Comparison of ENCODE assay signal across 7 mouse cellular contexts in the genomic region with DNA sequence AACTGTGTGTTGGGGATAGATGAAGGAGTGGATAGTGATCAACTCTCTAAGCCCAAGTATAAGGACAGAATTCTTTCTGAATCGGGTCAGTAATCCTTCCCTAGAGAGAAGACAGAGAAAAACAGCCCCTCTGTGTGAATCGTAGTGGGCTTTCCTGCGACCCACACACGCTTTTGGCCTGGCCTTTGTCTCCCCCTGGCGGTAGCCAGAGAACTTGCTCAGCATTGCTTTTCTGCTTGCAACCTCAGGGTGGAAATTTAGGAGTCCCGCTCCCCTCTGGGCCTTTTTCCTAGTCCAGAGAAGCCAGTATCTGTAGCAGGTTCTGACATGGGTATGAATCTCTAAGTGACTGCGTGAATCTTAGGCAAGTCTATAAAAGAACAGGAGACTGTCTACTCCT. TPM values are rescaled to one million over a fixed set of nuclear protein-coding genes. Genes with fewer than 3 reads are reported as not detected.
DNase-seq lines count a peak whose midpoint lies in the region; TF ChIP-seq lines count a peak whose summit lies in the region.

No protein-coding gene starts in this region.

- H3K79me2 ChIP-seq in MEL (ENCODE audit: control insufficient read depth, insufficient read depth, low read length, poor library complexity), result no peaks in the 10 kb centered on the region; the same call in 1 of the 2 replicates

- H3K27ac ChIP-seq in MEL (ENCODE audit: control insufficient read depth, low read depth, low read length), result no peak overlapping the region
- no peak overlapping the region for H3K27ac ChIP-seq in limb, embryonic 10.5 days

- TF ChIP-seq RAD21 in MEL (IDR thresholded peaks at IDR 0.05; ENCODE audit: low read depth, low read length), result peak; percentile 75

- no peak for TF ChIP-seq POLR2A in MEL (IDR thresholded peaks at IDR 0.05; ENCODE audit: control insufficient read depth in 1 of 2, insufficient read depth in 1 of 2, low read depth in 1 of 2, low read length in 2 of 2, poor library complexity in 1 of 2)
- no peak for TF ChIP-seq POLR2A in brain, embryonic 14.5 days (IDR thresholded peaks at IDR 0.05; ENCODE audit: borderline replicate concordance, extremely low read depth, insufficient read depth, insufficient read length, poor library complexity, severe bottlenecking)

- peaks cover 0 to 9% of the 10 kb centered on the region in 2 experiments; a peak in 2 of 4 replicates for H3K36me3 ChIP-seq in MEL (ENCODE audit: control insufficient read depth in 1 of 2, insufficient read depth in 2 of 2, low read length in 2 of 2)
- H3K36me3 ChIP-seq in limb, embryonic 10.5 days, result no peaks in the 10 kb centered on the region

- TF ChIP-seq EP300 in MEL (IDR thresholded peaks at IDR 0.05; ENCODE audit: low read depth in 1 of 2, low read length in 2 of 2), result no peak

- peak; percentile 89 to 97 (median 92) for TF ChIP-seq CTCF in MEL (IDR thresholded peaks at IDR 0.05 in 2 of 3, conservative IDR thresholded peaks at IDR 0.05 in 1 of 3; ENCODE audit: control insufficient read depth in 1 of 3, insufficient read depth in 1 of 3, low read depth in 2 of 3, low read length in 3 of 3, poor library complexity in 1 of 3, severe bottlenecking in 1 of 3)
- peak; percentile 98 for TF ChIP-seq CTCF in brain, embryonic 14.5 days (IDR thresholded peaks at IDR 0.05; ENCODE audit: borderline replicate concordance, extremely low read depth, insufficient read depth, insufficient read length)

- H3K4me1 ChIP-seq in MEL (ENCODE audit: control insufficient read depth in 1 of 2, insufficient read depth in 2 of 2, low read length in 2 of 2), result peaks cover 0 to 23% of the 10 kb centered on the region in 2 experiments
- peaks cover 52% of the 10 kb centered on the region for H3K4me1 ChIP-seq in limb, embryonic 10.5 days

- DNase-seq in left cerebral cortex, postnatal 4 days, result peak; percentile 78
- no peak for DNase-seq in left cerebral cortex, adult 11 months (ENCODE audit: low spot score)
- DNase-seq in MEL (ENCODE audit: low read depth, low spot score), result peak; percentile 81
- peak; percentile 86 for DNase-seq in brain, embryonic 14.5 days (ENCODE audit: low read depth)
- peak; percentile 63 for DNase-seq in gastrocnemius, postnatal 14 days
- DNase-seq in limb, embryonic 10.5 days (ENCODE audit: low spot score), result peak; percentile 87
- peak; percentile 49 for DNase-seq in retina, postnatal 7 days (ENCODE audit: low read depth, low spot score)

- no peaks in the 10 kb centered on the region for H3K9me3 ChIP-seq in MEL (replicated peaks; ENCODE audit: insufficient read depth, low read length)
- H3K9me3 ChIP-seq in limb, embryonic 10.5 days (replicated peaks), result no peaks in the 10 kb centered on the region

- intact Hi-C loops in left cerebral cortex, postnatal 4 days (cut with DNase I), result loop anchor here (5.0 kb wide), 1 partner anchor 68 kb away; no protein-coding TSS in a partner anchor
- intact Hi-C loops in gastrocnemius, postnatal 14 days (cut with DNase I; ENCODE audit: low total_unique reads), result loop anchor here (5.0 to 10.0 kb wide), 3 partner anchors 68 to 285 kb away; a partner anchor contains a TSS

- H3K27me3 ChIP-seq in MEL (ENCODE audit: control insufficient read depth in 1 of 2, insufficient read depth in 2 of 2, low read length in 2 of 2), result no peaks in the 10 kb centered on the region; a peak in 1 of 4 replicates
- peaks cover 95% of the 10 kb centered on the region for H3K27me3 ChIP-seq in limb, embryonic 10.5 days (ENCODE audit: low read depth, poor library complexity, severe bottlenecking)

- H3K4me3 ChIP-seq in MEL (ENCODE audit: control insufficient read depth in 1 of 2, insufficient read depth in 1 of 2, low read depth in 2 of 2, low read length in 2 of 2), result no peak overlapping the region
- no peak overlapping the region for H3K4me3 ChIP-seq in limb, embryonic 10.5 days

- peak overlapping the region; percentile 33 for H3K9ac ChIP-seq in MEL (ENCODE audit: control insufficient read depth, low read depth, low read length, poor library complexity, severe bottlenecking)

- 1% methylated on average over 7 of the region's 7 CpGs for WGBS in limb, embryonic 10.5 days

TF ChIP-seq in MEL, 35 proteins besides CTCF, POLR2A, EP300 and RAD21:
- no peak; the same call in 1 of the 2 replicates for TF ChIP-seq NELFE (IDR thresholded peaks at IDR 0.05; ENCODE audit: low read depth, low read length)
- TF ChIP-seq MAZ (IDR thresholded peaks at IDR 0.05; ENCODE audit: low read depth, low read length), result 0 out of 2 replicates have a peak, but pooled peaks have one; percentile 59
- TF ChIP-seq MAX (IDR thresholded peaks at IDR 0.05; ENCODE audit: low read length), result no peak
- TF ChIP-seq MYB (IDR thresholded peaks at IDR 0.05; ENCODE audit: low read depth, low read length), result no peak
- TF ChIP-seq SIN3A (IDR thresholded peaks at IDR 0.05; ENCODE audit: low read length), result no peak; the same call in 1 of the 2 replicates
- TF ChIP-seq NRF1 (IDR thresholded peaks at IDR 0.05; ENCODE audit: insufficient read depth, low read depth, low read length, poor library complexity, severe bottlenecking), result no peak
- no peak for TF ChIP-seq ETS1 (IDR thresholded peaks at IDR 0.05; ENCODE audit: low read depth, low read length)
- TF ChIP-seq KAT2A (conservative IDR thresholded peaks at IDR 0.05; ENCODE audit: low read depth, low read length), result no peak
- peak; percentile 73 for TF ChIP-seq SMC3 (IDR thresholded peaks at IDR 0.05; ENCODE audit: low read depth, low read length)
- TF ChIP-seq ZC3H11A (IDR thresholded peaks at IDR 0.05; ENCODE audit: low read depth, low read length), result peak; percentile 71
- TF ChIP-seq MXI1 (IDR thresholded peaks at IDR 0.05; ENCODE audit: low read depth, low read length), result no peak
TF ChIP-seq in MEL: peak in this region for 3.

RNA-seq across cellular contexts. Expression of a gene that starts 0.9 kb away (rescaled TPM):
- 1 to 10 TPM; 1.0 to 2.2 TPM for total RNA-seq in left cerebral cortex, postnatal 4 days (2021)
- 0.54 and 2.2 TPM in 2 replicates for total RNA-seq in MEL (2012; rRNA removed)
- polyA plus RNA-seq in MEL (2012; ENCODE audit: insufficient read depth in 1 of 2, insufficient read length in 2 of 2, low read depth in 1 of 2, low replicate concordance in 2 of 2, missing spikeins in 1 of 2), result 1 to 10 TPM in 1 of 2 experiments, not detected in 1; 2.7 TPM
- 1.2 and 2.1 TPM in 2 replicates for polyA plus RNA-seq in brain, embryonic 14.5 days (2012; rRNA removed)
- 10 to 100 TPM; 34.7 to 37.9 TPM for total RNA-seq in gastrocnemius, postnatal 14 days (2021)
- 2.5 and 3.2 TPM in 2 replicates for polyA plus RNA-seq in limb, embryonic 10.5 days (2016; fragmentation: Nextera tagmentation; extraction: Ambion mirVana)

RNA-seq across cellular contexts. Expression of a gene that starts 1.7 kb away (rescaled TPM):
- total RNA-seq in left cerebral cortex, postnatal 4 days (2021), result under 1 TPM in 1 of 2 experiments, not detected in 1; 0.14 TPM
- not detected in 2 replicates for total RNA-seq in MEL (2012; rRNA removed)
- polyA plus RNA-seq in MEL (2012; ENCODE audit: insufficient read depth in 1 of 2, insufficient read length in 2 of 2, low read depth in 1 of 2, low replicate concordance in 2 of 2, missing spikeins in 1 of 2), result under 1 TPM in 1 of 2 experiments, not detected in 1; 0.03 TPM
- polyA plus RNA-seq in brain, embryonic 14.5 days (2012; rRNA removed), result 0.12 and 0.26 TPM in 2 replicates
- 1 to 10 TPM; 3.2 to 4.0 TPM for total RNA-seq in gastrocnemius, postnatal 14 days (2021)
- polyA plus RNA-seq in limb, embryonic 10.5 days (2016; fragmentation: Nextera tagmentation; extraction: Ambion mirVana), result 0.18 and 0.20 TPM in 2 replicates

RNA-seq across cellular contexts. Expression of a gene that starts 8.2 kb away (rescaled TPM):
- 10 to 100 TPM; 42.1 to 43.3 TPM for total RNA-seq in left cerebral cortex, postnatal 4 days (2021)
- total RNA-seq in MEL (2012; rRNA removed), result not detected in 2 replicates
- under 1 TPM in 1 of 2 experiments, not detected in 1; 0.21 TPM for polyA plus RNA-seq in MEL (2012; ENCODE audit: insufficient read depth in 1 of 2, insufficient read length in 2 of 2, low read depth in 1 of 2, low replicate concordance in 2 of 2, missing spikeins in 1 of 2)
- 33.1 and 40.4 TPM in 2 replicates for polyA plus RNA-seq in brain, embryonic 14.5 days (2012; rRNA removed)
- 10 to 100 TPM; 59.8 to 78.3 TPM for total RNA-seq in gastrocnemius, postnatal 14 days (2021)
- polyA plus RNA-seq in limb, embryonic 10.5 days (2016; fragmentation: Nextera tagmentation; extraction: Ambion mirVana), result 132 and 145 TPM in 2 replicates

RNA-seq across cellular contexts. Expression of a gene that starts 38.4 kb away (rescaled TPM):
- 10 to 100 TPM in 1 of 2 experiments, 1 to 10 TPM in 1; 9.2 to 11.0 TPM for total RNA-seq in left cerebral cortex, postnatal 4 days (2021)
- 7.1 and 7.6 TPM in 2 replicates for total RNA-seq in MEL (2012; rRNA removed)
- polyA plus RNA-seq in MEL (2012; ENCODE audit: insufficient read depth in 1 of 2, insufficient read length in 2 of 2, low read depth in 1 of 2, low replicate concordance in 2 of 2, missing spikeins in 1 of 2), result 10 to 100 TPM in 1 of 2 experiments, not detected in 1; 32.5 TPM
- 6.0 and 8.6 TPM in 2 replicates for polyA plus RNA-seq in brain, embryonic 14.5 days (2012; rRNA removed)
- 1 to 10 TPM; 3.0 to 4.8 TPM for total RNA-seq in gastrocnemius, postnatal 14 days (2021)
- 53.4 and 71.0 TPM in 2 replicates for polyA plus RNA-seq in limb, embryonic 10.5 days (2016; fragmentation: Nextera tagmentation; extraction: Ambion mirVana)

Comparison
In these comparisons a context has a peak if more than half of its experiments do, and no peak if none do; other contexts are left out.
1. RNA of a gene that starts 0.9 kb away (total RNA-seq): 34.7 to 37.9 TPM in gastrocnemius, postnatal 14 days; 1.0 to 2.2 TPM in left cerebral cortex, postnatal 4 days and 0.54 to 2.2 TPM in MEL; every median in the first group is over 10 times any median in the second.
2. RNA of a gene that starts 8.2 kb away (total RNA-seq): 59.8 to 78.3 TPM in gastrocnemius, postnatal 14 days and 42.1 to 43.3 TPM in left cerebral cortex, postnatal 4 days; not detected in MEL; every median in the first group is over 10 times any median in the second.